21 mouse cellular contexts compared by ENCODE assay signal in genomic region chr2:177277754-177278153, GRCm38 (mm10). TPM values are rescaled to one million over a fixed set of nuclear protein-coding genes. Genes with fewer than 3 reads are reported as not detected.
"Had no signal": no experiment of that assay in that cellular context is flagged by ENCODE, and none has a peak within 500 bp of the region (broad histone marks: within the 10 kb centered on the region; RNA-seq: fewer than 3 reads in every experiment).

No protein-coding gene starts in this region.

RNA-seq across cellular contexts. Expression of gene Gm14409, which starts 10.9 kb away (rescaled TPM):
- polyA plus RNA-seq: gonadal fat pad, adult 2 months; heart, embryonic 10.5 days; heart, embryonic 12.5 days; heart, embryonic 14.5 days; heart, embryonic 16.5 days; hindbrain, embryonic 10.5 days; hindbrain, embryonic 12.5 days; hindbrain, embryonic 14.5 days; hindbrain, embryonic 16.5 days; intestine, embryonic 15.5 days; intestine, postnatal 0 days; kidney, embryonic 14.5 days; kidney, embryonic 16.5 days; limb, embryonic 10.5 days; limb, embryonic 12.5 days; limb, embryonic 14.5 days; liver, embryonic 11.5 days; liver, embryonic 13.5 days; liver, embryonic 15.5 days; liver, postnatal 0 days had no signal

RNA-seq across cellular contexts. Expression of gene Gm14412, which starts 46.4 kb away (rescaled TPM):
- polyA plus RNA-seq: inflammation-experienced regulatory T-cells, adult 6 months; intestine, postnatal 0 days; liver, embryonic 13.5 days; liver, postnatal 0 days had no signal
